Mouse (Mus musculus) kidney, adult 2 months (tissue): ENCODE data around the gene B3gnt9.
A peak's percentile ranks its signal among the peaks of the same experiment; 100 is the strongest.

ENCODE experiments used
- CTCF ChIP-seq: fragments of 200-500 bp; conservative IDR thresholded peaks from 2 replicates; pipeline ENCODE4 v1.5.1; 2011; ENCODE audit warnings: low read depth, mild to moderate bottlenecking, control low read depth, low read length, moderate library complexity, mixed read lengths; ENCODE audit not compliant: insufficient read depth, insufficient read length
- POLR2A ChIP-seq: fragments of 200-500 bp; IDR thresholded peaks from one replicate; pipeline ENCODE4 v1.6.1; 2011; ENCODE audit warnings: low read depth, low read length, control low read depth

DNA sequence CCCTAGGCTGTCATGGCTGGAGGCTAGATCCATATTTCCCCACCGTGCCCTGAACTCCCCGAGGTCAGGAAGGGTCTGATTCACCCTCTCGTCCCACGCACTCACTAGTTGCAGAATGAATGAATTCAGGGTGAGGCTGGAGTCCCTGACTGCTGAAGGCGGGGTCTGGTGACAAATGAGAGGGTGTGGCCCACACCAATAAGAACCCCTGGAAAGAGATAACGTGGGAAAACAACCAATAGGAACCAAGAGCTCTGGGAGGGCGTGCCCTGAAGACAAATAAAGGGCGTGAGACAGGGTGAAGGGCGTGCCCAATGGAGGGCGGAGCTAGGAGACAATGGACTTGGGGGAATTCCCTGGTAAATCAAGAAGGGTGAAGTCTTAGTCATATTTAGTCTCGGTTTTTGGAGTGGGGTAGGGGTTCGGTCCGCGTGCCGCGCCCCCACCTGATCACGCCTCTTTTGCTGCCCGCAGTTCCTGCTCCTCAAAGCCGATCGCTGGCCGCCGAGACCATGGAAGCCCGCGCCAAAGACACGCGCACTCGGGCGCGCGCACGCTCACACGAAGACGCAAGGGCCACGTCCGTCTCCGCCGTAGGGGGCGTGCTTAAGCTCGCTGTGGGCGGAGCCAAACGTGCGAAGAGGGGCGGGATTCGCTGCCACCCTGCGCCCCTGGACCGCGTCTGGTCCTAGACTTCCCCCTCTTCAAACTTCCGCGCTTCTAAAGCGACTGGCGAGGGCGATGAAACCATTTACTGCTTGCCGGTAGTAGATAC is 34.2 kb upstream of the B3gnt9 start:
- TF ChIP-seq POLR2A = peak; percentile 18
- TF ChIP-seq CTCF = no peak
